Mouse (Mus musculus) megakaryocyte progenitor cell, adult 5-6 weeks (primary cell): ENCODE measurements at regions not wholly inside any gene's neighbourhood (a gene's known extent, or its start where the extent isn't known, plus 50 kb on each side); places are given as distances from the start of the nearest gene placed in this dataset.
"Not testable (repeated sequence)": the region's sequence is repeated elsewhere in the genome, so short reads cannot be mapped to it uniquely, and the experiment has no call there.

Source experiments
- ATAC-seq: replicated peaks from 2 replicates; pipeline ENCODE4 v1.8.0; 2016; ENCODE audit warnings: mild to moderate bottlenecking, moderate TSS enrichment, inconsistent platforms; ENCODE audit not compliant: poor library complexity

DNA sequence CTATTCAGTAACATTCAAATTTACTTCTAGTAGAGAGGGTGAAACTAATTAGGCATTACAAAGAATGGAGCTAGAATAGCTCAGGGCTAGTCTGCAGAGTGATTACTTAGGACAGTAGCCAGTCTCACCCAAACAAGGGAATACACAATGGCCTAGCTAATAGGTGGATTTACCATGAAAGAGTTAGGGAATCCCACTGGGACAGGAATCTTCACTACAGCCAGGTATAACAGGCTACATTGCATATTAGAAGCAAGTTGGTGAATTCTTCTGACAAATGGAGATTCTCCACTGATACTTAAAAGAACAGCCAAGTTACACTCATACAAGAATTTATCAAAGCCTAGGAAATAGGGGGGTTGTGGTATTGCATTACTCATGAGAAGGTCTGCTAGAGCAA, 670.2 kb upstream of the Chrm3 start:
- ATAC-seq, result not testable (repeated sequence)

DNA sequence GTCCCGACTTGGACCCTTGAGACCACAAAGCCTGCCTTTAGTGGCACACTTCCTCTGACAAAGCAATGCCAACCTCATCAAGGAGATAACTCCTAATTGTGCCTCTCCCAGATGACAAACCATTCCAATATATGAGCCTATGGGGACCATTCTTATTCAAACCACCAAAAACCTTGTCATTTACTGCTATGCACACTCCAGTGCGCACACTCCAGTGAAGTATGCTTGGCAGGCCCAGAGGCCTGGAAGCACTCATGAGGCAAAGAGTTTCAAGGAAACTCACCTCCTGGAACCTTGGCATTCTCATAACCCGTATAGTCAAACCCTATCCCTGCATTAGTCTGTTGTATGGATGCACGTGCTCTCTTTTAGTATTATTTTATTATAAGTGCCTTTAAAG, 669.7 kb upstream of the Chrm3 start:
- no peak for ATAC-seq

DNA sequence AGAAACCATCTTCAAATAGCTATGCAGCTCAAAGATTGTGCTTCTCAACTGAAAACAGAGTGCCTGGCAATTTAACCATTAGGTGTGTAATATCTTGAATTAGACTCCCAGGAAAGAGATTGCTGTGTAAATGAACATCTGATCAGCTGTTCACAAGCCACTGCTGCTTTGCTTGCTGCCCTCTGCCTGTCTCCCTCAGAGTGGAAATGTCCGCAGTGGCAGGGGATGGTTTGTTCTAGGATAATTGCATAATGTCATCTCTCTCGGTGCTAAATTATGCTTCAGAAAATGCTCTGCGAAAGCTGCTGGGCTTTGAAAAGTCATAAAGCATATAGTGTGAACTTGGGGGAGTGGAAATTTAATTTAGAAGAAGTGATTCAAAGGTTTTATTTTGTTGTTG, 665.3 kb upstream of the Chrm3 start:
- no peak for ATAC-seq

DNA sequence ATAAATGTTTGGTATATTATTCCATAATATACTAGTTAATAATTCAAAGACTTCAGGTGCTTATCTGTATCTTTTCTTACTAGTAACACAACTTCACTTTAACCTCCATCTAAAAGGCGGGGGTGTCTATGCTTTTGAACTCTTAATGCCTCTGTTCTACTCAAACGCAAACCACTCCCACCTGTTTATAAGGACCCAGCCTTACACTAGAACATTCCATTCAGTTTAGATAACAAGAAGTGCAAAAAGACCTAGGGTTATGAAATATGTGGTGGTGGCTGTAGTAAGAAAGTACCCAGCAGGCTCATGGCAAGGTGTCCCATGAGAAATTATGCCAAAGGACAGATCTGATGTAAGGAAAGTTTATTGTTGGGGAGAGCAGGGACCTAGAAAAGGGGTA, 663.8 kb upstream of the Chrm3 start:
- no peak for ATAC-seq

DNA sequence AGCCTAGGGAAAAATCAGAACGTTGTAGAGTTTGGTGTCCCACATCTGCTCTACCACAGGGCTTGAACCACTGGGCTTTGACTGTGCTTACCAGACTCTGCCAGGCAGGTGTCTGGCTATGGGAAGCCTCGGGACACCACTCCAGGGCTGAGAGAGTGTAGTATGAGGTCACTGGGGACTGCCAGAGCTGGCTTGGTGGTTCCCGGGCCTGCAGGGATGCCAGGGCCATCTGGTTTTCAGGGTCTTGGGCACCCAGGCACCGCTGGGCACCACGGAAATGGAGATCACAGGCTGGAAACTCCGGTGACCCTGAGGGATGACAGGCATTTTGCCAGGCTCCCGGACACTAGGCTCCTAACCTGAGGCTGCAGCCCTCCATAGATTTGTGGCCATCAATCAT, 656.9 kb upstream of the Chrm3 start:
- ATAC-seq, result no peak

DNA sequence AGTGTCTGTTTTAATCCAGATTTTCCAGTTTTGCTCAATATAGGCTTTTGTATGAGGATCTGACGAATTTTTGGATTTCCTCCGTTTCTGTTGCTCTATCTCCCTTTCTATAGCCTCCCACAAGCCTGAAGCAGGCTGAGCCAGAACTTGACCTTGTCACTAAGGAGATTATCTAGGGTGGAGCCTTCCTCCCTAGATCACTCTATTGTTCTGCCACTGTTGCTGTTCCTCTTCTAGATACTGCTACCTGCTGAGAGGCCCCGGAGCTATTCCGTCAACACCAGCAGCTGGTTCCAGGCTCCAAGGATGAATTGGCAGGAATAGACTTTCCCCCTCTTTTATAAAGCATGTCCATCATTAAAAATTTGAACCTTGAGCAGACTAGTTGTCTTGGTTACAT, 644.7 kb upstream of the Chrm3 start:
- ATAC-seq, result no peak

DNA sequence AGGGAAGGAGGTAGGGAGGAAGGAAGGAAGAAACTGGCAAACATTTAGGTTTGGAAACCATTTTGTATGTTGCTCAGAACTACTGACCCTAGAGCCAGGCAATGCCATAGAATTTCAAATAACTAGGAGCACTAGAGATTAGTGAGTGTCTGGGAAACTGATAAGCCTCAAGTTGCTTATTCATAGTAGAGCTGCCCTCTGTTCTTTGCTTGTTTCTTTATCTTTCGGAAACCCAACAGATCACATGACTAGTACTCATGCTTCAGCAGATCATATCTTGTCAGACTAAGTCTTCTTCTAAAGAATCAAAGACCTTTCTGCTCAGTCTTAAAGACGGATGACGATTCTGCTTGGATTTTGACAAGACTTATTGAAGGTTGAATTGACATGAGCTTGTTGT, 630.5 kb upstream of the Chrm3 start:
- ATAC-seq, result no peak

DNA sequence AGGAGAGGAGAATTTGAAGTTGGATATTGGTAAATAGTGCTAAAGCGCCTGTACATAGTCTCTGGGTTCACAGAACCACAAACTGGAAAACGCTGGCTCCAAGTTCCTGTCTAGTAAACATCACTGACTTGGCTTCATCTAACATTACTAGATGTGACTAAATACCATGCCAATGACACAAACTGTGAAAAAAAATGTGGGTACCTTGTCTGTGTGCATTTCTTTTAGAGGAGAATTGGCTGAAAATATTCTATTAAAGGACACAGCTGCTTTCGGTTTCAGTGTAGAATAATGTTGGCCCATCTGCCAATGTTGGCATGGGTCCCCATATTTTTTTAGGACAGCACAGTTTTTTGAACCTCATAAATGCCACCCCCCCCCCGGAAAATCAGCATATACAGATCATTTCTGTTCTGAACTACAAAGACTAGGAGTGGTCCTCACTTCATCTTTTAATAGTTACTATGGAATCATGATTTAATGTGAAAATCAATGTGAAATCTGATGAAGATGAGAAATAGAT, 629.9 kb upstream of the Chrm3 start:
- ATAC-seq, result no peak

DNA sequence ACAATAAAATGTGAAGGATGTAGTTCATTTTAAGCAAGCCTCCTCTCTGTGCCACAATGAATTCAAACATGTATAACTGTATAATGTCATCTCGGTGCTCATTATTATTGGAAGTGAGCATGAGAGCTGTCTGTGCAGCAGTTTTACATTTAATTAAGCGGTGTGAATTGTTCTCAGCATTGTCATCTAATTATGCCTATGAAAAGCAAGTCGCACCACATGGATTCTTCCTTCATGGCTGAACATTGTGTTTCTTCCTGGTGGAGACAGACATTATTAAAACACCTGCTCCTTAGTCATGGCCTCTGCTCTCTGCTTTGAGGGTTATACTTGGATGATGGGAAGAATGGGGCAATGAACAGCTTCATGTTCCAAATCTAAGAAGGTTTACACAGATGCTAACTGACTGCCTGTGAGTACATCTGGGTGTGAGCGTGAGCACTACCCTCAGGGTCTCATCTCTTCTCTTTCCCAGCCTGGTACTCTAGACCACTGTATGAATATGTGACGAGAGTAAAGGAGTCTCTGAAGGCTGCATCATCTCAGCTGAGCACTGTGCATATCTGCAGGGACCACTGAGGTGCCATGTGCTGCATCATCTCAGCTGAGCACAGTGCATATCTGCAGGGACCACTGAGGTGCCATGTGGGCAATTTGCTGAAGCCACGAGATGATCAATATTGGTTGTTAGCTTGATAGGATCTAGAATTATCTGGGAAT, 628.6 kb upstream of the Chrm3 start:
- no peak for ATAC-seq

DNA sequence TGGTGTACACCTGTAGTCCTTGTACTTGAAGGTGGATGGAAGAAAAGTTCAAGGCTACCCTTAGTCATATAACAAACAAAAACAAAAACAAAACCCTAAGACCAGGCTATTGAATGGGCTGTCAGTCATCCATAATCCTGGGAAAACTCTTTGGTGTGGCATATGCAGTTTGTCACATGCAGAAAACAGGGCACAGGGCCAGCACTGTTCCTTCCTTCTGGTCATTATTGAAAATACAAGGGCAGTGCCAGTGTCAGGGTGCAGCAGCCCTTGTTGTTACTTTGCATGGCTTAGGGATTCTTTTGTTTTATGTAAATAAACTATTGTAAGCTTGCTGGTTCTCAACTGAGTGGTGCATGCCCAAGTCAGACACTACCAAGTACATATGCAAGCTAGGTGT, 623.1 kb upstream of the Chrm3 start:
- ATAC-seq, result no peak

DNA sequence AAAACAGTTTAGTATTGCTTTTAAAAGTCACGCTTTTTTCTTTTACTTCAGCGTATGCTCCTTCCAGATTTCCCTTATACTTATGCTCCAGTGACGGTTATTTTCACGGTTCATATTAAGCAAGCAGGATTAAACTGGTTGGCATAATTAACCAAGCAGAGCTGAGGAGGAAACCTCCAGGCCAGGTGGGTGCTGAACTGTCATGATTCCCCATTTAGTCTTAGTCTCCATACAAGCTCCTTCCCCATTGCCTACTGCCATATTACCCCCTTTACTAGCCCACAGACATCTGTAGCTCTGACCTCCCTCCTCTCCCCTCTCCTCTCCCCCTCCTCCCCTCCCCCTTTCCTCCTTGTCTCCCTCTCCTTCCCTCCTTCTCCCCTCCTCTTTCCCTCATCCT, 621.9 kb upstream of the Chrm3 start:
- no peak for ATAC-seq

DNA sequence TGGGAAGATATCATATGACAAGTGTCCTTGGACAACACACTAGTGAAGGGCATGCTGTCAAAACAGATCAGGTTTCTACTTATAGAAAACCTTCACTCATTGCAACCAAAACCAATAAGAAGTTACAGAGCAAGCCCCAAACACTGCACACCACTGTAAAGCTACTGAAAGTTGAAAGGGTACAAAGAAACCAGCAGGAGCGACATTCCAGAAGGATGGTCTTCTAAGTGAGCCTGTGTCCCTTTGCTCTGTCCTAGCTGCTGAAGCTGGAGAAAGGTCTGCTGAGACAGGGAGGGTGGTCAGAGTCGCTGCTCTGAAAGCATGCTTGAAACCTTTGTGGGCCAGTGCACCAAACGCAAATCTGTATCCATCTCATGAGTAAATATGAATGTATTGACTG, 611.3 kb upstream of the Chrm3 start:
- ATAC-seq, result no peak

DNA sequence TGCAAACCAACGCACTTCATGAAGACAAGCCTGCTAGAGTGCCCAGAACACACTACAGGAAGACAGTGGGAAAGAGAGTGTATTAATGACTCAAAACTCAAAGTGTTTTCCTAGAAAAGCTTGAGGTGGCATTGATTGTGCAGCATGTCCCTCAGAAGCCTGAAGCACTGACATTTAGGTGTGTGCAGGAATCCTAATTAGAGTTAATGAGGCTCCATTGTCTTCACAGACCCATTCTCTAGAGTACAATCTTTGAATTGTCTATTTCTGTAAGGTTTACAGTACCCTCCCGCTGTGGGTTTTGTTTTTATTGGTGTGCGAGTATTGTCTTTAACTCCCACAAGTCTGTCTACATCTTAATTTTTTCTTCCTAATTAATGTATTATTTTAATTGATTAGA, 610.1 kb upstream of the Chrm3 start:
- no peak for ATAC-seq

DNA sequence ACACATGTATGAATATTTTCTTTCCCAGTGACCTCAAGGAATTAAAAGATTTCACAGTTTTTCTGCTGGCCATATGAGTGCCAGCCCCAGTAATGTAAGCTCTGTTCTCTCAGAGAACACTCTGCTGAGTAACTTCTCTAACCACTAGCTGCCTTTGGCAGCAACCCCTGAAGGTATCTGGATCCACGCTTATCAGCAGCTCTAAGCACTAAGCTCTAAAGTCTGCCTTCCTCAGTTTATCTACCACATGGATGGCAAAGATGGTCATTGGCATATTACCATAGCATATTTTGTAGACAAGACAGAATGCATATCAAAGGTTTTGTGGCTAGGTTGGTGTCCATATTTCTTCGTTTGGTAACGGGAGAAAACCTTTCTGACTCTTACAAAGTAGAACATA, 592.3 kb upstream of the Chrm3 start:
- no peak for ATAC-seq

DNA sequence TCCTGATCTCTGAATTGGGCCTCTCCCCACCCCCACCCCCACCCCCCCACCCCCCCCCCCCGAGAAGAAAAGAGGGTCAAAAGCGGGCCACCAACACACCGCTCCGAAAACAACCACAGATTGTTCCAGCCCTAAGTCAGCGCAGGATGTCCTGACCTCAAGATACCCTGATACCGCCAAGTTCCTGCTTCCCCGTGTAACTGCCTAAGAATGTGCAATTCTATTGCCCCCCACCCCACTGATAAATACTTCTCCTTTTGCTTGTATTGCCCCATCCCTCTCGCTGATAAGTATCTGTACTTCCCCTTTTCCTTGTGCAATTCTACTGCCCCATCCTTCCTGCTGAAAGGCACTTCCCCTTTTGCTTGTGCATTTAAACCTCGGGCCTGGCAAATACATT, 590.0 kb upstream of the Chrm3 start:
- ATAC-seq, result not testable (repeated sequence)

DNA sequence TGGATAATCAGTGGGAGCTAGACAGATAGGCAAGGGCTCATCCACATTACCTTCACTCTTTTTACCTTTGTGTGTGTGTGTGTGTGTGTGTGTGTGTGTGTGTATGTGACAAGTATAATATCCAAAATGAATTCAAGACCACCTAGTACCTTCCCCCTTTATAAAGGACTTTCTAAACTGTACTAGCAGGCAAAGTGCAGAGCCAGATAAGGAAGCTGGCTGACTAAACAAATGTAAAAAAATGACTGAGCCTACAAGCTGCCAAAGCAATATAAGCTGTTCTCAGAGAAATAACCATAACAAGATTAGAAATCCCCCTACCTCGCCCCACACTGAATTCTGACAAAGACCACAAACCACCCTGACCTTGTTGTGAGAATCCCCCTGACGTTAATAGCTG, 586.8 kb upstream of the Chrm3 start:
- no peak for ATAC-seq

DNA sequence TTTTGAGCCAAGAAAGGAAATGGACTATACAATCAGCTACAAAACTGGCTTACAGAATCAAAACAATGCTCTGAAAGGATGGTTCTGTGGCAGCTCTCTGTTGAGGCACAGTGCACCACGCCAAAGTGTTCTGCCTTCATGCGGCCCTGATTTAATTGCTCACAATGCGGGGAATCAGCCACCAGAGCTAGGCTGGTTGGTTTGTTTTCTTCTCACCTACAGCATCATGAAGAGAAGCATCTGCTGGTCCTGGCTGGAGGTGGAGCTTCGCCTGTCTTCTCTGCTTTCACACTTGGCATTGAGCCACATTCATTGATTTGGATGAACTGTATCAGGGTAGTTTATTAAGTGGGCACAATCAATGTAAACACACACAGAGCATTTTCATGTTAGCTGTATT, 583.2 kb upstream of the Chrm3 start:
- no peak for ATAC-seq

DNA sequence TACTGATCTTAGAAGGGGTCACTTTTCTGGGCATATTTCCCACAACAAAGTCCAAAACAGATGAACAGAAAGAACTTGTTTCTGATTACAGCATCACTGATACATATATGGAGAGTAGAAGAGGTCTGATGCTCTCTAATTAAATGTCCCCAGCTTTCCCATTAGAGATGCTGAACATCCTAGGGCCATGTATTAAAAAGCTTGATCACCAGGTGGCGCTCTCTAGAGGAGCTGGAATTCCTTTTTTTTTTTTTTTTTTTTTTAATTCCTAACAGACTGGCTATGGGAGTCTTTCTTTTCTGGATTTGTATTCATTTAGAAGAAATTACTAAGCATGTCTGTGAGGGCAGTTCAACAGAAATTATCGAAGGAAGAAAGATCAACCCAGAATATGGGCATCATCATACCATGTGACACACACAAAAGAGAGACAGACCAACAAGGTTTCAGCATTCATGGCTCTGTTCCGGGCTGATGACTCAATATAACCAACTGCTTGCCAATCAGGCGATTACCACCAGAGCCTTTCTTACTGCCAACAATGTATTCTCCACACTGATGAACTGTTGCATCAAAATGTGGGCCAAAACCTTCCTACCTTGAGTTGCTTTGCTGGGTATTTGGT, 581.5 kb upstream of the Chrm3 start:
- no peak for ATAC-seq

DNA sequence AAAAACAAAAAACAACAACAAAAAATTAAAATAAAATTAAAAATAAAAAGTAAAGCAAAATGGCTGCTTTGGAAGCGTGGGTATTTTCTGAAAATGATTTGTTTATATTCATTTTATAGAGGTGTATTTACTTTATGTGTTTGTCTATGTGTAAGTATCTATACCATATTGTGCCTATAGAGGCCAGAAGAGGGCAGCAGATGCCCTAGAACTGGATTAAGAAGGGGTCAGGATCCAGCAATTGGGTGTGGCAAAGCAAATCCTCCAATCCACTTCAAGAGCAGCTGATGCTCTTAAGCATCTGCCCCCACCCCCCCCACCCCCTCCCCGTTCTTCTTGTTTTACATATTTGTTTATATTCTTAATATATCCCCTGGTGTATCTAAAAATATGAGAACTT, 577.6 kb upstream of the Chrm3 start:
- no peak for ATAC-seq

DNA sequence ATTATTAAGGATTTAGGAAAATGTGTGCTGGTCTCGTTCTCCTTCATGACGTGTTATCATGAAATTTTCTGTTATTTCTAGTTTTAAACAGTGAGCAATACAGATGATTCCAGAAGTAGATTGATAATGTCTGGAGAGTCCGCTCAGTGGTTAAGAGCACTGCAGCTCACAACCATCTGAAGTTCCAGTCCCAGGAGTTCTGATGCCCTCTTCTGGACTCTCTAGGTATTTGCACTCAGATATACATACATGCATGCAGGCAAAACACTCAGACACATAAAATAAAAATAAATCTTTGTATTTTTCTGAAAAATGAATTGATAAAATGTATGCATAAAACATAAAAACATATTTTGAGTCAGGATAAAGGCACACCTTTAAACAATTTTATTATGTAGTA, 570.1 kb upstream of the Chrm3 start:
- ATAC-seq, result no peak

DNA sequence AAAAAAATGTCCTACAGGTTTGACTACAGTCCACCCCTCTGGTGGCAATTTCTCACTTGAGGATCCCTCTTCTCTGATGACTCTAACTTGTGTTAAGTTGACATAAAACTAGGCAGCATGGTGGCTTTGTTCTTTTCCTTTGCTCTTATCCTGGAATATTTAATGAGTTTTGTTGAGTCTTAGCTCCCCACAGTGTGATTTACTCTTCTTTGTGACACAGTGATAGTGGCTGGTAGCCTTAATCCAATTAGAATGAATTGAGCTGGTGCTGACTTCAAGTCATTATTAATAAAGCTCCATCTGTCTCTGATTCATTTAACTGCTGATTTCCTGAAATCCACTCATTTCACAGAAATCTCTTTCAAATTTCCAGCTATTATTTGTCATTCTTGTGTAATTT, 553.7 kb upstream of the Chrm3 start:
- no peak for ATAC-seq

DNA sequence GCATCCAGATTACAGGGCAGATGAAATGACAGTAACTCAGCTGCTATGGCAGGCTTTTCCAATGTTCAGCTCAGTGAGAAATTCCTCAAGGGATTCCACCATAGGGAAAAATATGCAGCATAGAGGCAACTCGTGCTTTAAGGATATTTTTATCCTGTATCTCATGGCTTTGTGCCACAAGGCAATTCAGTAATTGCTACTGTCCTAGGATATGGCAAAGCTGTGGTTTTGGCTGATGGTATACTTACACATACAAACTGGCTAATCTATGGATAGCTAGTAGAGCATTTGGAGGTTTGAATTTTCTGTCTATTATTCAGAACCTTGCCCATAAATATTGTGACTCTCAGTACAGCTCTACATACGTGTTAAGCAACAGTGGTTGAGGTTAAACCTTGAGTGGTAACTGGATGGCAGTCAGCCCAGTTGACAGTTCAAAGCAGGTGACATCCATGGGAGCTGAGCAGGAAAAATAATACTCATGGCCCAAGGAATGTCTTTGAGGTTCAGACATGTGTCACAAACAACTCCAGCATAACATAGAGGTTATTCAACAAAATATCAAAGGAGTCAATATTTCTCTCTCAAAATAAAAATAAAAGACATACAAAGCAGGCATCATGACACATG, 548.6 kb upstream of the Chrm3 start:
- ATAC-seq, result no peak
